Mouse (Mus musculus) heart, embryonic 13.5 days (tissue): ENCODE data around the gene Gpn2. TPM values are rescaled to one million over a fixed set of nuclear protein-coding genes. Genes with fewer than 3 reads are reported as not detected.

Experiments
- ATAC-seq: fragments of 200-750 bp; cut with Nextera tagmentation; 2 replicates; pipeline ENCODE4 v1.8.0; 2017; ENCODE audit warnings: moderate TSS enrichment; ENCODE audit not compliant: insufficient number of reproducible peaks, low FRiP score, low TSS enrichment; ENCODE audit errors: extremely low read depth
- H3K27ac ChIP-seq: fragments of 300-500 bp; sonication (generic); replicated peaks from 2 replicates; pipeline ENCODE4 v1.5.1; 2015; ENCODE audit warnings: moderate library complexity, mild to moderate bottlenecking, inconsistent platforms
- H3K27me3 ChIP-seq: fragments of 300-500 bp; sonication (generic); replicated peaks from 2 replicates; pipeline ENCODE4 v1.6.1; 2015; ENCODE audit warnings: mild to moderate bottlenecking, inconsistent platforms
- H3K36me3 ChIP-seq: fragments of 300-500 bp; sonication (generic); 2 replicates; pipeline ENCODE4 v1.6.1; 2015; ENCODE audit warnings: mild to moderate bottlenecking, inconsistent platforms
- H3K4me1 ChIP-seq: fragments of 300-500 bp; sonication (generic); 2 replicates; pipeline ENCODE4 v1.6.1; 2015; ENCODE audit warnings: inconsistent platforms
- H3K4me2 ChIP-seq: fragments of 300-500 bp; sonication (generic); 2 replicates; pipeline ENCODE4 v1.6.1; 2015; ENCODE audit warnings: inconsistent platforms, mild to moderate bottlenecking, moderate library complexity
- H3K4me3 ChIP-seq: fragments of 300-500 bp; sonication (generic); 2 replicates; pipeline ENCODE4 v1.5.1; 2015; ENCODE audit warnings: moderate library complexity, mild to moderate bottlenecking, inconsistent platforms
- H3K9ac ChIP-seq: fragments of 300-500 bp; sonication (generic); 2 replicates; pipeline ENCODE4 v1.6.1; 2015; ENCODE audit warnings: inconsistent platforms, mild to moderate bottlenecking, moderate library complexity
- H3K9me3 ChIP-seq: fragments of 300-500 bp; sonication (generic); 2 replicates; pipeline ENCODE4 v1.6.1; 2016; ENCODE audit warnings: inconsistent platforms
- WGBS: fragments of 180-500 bp; shearing (Covaris S2); methylation state at CpG from one replicate; pipeline ENCODE4 v1.1.7; 2015; ENCODE audit warnings: mixed read lengths; 5-methylcytosine and 5-hydroxymethylcytosine counted together
- microRNA-seq: library from miRNA; unstranded; fragments of <30 nt; microRNA quantifications from one replicate; pipeline ENCODE4, GENCODE M21; 2016
- polyA plus RNA-seq: library from polyadenylated mRNA; unstranded; fragments of >200 nt; fragmentation: Nextera tagmentation; extraction: Ambion mirVana; gene quantifications from 2 replicates; pipeline ENCODE4 v1.2.1, GENCODE M21; 2015

Gpn2 gene
- polyA plus RNA-seq, 1 experiment from 2014 or later, result 12.8 TPM

GRCm38 (mm10) chr4:133633332-133634042 lies 49.3 kb downstream of the Gpn2 start:
- peak overlapping the region; percentile 84 for H3K4me3 ChIP-seq
- ATAC-seq, result peak; percentile 61; the same call in 1 of the 2 replicates
- H3K4me1 ChIP-seq, result peaks cover 35% of the 10 kb centered on the region
- H3K27ac ChIP-seq, result peak overlapping the region; percentile 72
- H3K4me2 ChIP-seq, result peak overlapping the region; percentile 82
- WGBS, result 9% methylated on average over 35 of the region's 47 CpGs
- no peaks in the 10 kb centered on the region for H3K36me3 ChIP-seq
- H3K9ac ChIP-seq, result peak overlapping the region; percentile 96
- no peaks in the 10 kb centered on the region for H3K9me3 ChIP-seq
- no peaks in the 10 kb centered on the region for H3K27me3 ChIP-seq

GRCm38 (mm10) chr4:133634043-133634410 lies 49.9 kb downstream of the Gpn2 start:
- Histone ChIP-seq H3K4me3 (no peak overlapping the region), H3K36me3 (no peaks in the 10 kb centered on the region), H3K9ac (peak overlapping the region; percentile 96), H3K9me3 (no peaks in the 10 kb centered on the region), H3K27ac (no peak overlapping the region), H3K4me1 (peaks cover 35% of the 10 kb centered on the region), H3K4me2 (peak overlapping the region; percentile 82), H3K27me3 (no peaks in the 10 kb centered on the region)
- 78% methylated on average over 5 of the region's 5 CpGs for WGBS
- ATAC-seq, result no peak

Small RNA genes lying within 50 kb of the gene (microRNA-seq; reads per million reads assigned to microRNA genes)
- gene Gm23158, result not detected

Other genes with a start within 250 kb of the Gpn2 start
- gene Wdtc1, start 230.9 kb upstream of the Gpn2 start, polyA plus RNA-seq, result 11.3 and 11.9 TPM in 2 replicates
- 6.1 and 6.3 TPM in 2 replicates for gene Slc9a1, start 214.7 kb upstream of the Gpn2 start, polyA plus RNA-seq
- 0.36 and 0.69 TPM in 2 replicates for gene Tent5b, start 104.2 kb upstream of the Gpn2 start, polyA plus RNA-seq
- gene Trnp1, start 85.8 kb upstream of the Gpn2 start, polyA plus RNA-seq, result 0.76 and 0.78 TPM in 2 replicates
- gene Kdf1, start 65.4 kb upstream of the Gpn2 start, polyA plus RNA-seq, result 0.92 and 2.1 TPM in 2 replicates
- gene Nudc, start 38.4 kb upstream of the Gpn2 start, polyA plus RNA-seq, result 218 and 226 TPM in 2 replicates
- 10.5 and 10.8 TPM in 2 replicates for gene Nr0b2, start 31.0 kb upstream of the Gpn2 start, polyA plus RNA-seq
- 5.0 and 5.3 TPM in 2 replicates for gene Gpatch3, start 9.6 kb upstream of the Gpn2 start, polyA plus RNA-seq
- 1.2 and 2.9 TPM in 2 replicates for gene Sfn, start 17.8 kb downstream of the Gpn2 start, polyA plus RNA-seq
- gene Zdhhc18, start 65.8 kb downstream of the Gpn2 start, polyA plus RNA-seq, result 1.5 and 1.6 TPM in 2 replicates
- 12.8 and 15.7 TPM in 2 replicates for gene Pigv, start 88.3 kb downstream of the Gpn2 start, polyA plus RNA-seq
- 21.1 and 21.2 TPM in 2 replicates for gene Arid1a, start 172.4 kb downstream of the Gpn2 start, polyA plus RNA-seq